ENCODE assay signal across 8 mouse cellular contexts in genomic region chr15:81858138-81858516, GRCm38 (mm10). TPM values are rescaled to one million over a fixed set of nuclear protein-coding genes. Genes with fewer than 3 reads are reported as not detected.
DNase-seq lines count a peak whose midpoint lies in the region; ATAC-seq lines count a peak whose summit lies in the region.

No protein-coding gene starts in this region.

- no peaks in the 10 kb centered on the region for H3K9me3 ChIP-seq in intestine, embryonic 14.5 days (ENCODE audit: control insufficient read depth, low read length)

- H3K27ac ChIP-seq in intestine, embryonic 14.5 days (ENCODE audit: low read depth): peak overlapping the region; percentile 95

- peak; percentile 37 for ATAC-seq in intestine, embryonic 14.5 days (replicated peaks; ENCODE audit: low FRiP score, low TSS enrichment, low read depth)
- peak; percentile 54 for ATAC-seq in megakaryocyte progenitor cell, adult 5-6 weeks (replicated peaks; ENCODE audit: poor library complexity)

- no peaks in the 10 kb centered on the region for H3K27me3 ChIP-seq in intestine, embryonic 14.5 days (replicated peaks; ENCODE audit: control insufficient read depth, insufficient read depth, low read length)

- H3K4me2 ChIP-seq in intestine, embryonic 14.5 days (ENCODE audit: low read length): peak overlapping the region; percentile 98

- H3K9ac ChIP-seq in intestine, embryonic 14.5 days (ENCODE audit: low read length): peak overlapping the region; percentile 94

- peak; percentile 95 to 99 for DNase-seq in adrenal gland, adult (ENCODE audit: inconsistent age in 2 of 2, low spot score in 1 of 2)
- peak; percentile 95 for DNase-seq in embryo, embryonic 10.5 days (ENCODE audit: low spot score)
- DNase-seq in gastrocnemius, postnatal 25 days: peak; percentile 93
- DNase-seq in intestine, embryonic 14.5 days (ENCODE audit: low spot score): peak; percentile 99
- DNase-seq in left cerebral cortex, postnatal 10 days (ENCODE audit: extremely low spot score in 1 of 2, low spot score in 2 of 2): peak; percentile 91 to 93
- peak; percentile 94 to 95 for DNase-seq in right cerebral cortex, postnatal 10 days (ENCODE audit: low spot score in 2 of 2)
- peak; percentile 94 for DNase-seq in urinary bladder, postnatal 14 days (ENCODE audit: low spot score)

- under 1% methylated on average over 23 of the region's 23 CpGs for WGBS in intestine, embryonic 14.5 days

- peak overlapping the region; percentile 94 for H3K4me3 ChIP-seq in intestine, embryonic 14.5 days (ENCODE audit: low read depth, low read length)

- intact Hi-C loops in left cerebral cortex, postnatal 10 days (cut with DNase I): no loop called here

- H3K4me1 ChIP-seq in intestine, embryonic 14.5 days (replicated peaks; ENCODE audit: control insufficient read depth, insufficient read depth, low read length): peaks cover 9% of the 10 kb centered on the region; the same call in 1 of the 2 replicates

- H3K36me3 ChIP-seq in intestine, embryonic 14.5 days (ENCODE audit: control insufficient read depth, insufficient read depth, low read length): peaks cover 9% of the 10 kb centered on the region

RNA-seq across cellular contexts. Expression of gene Tob2, which starts 0.5 kb away (rescaled TPM):
- 10 to 100 TPM; 47.4 to 85.8 TPM for total RNA-seq in gastrocnemius, postnatal 25 days (2021)
- polyA plus RNA-seq in intestine, embryonic 14.5 days (2014; fragmentation: Nextera tagmentation; extraction: Ambion mirVana): 23.0 TPM in 2 replicates
- 10 to 100 TPM; 25.5 to 29.9 TPM for total RNA-seq in left cerebral cortex, postnatal 10 days (2021)
- 33.9 and 36.3 TPM in 2 replicates for total RNA-seq in megakaryocyte progenitor cell, adult 5-6 weeks (2015)
- 19.8 and 21.2 TPM in 2 replicates for total RNA-seq in megakaryocyte progenitor cell, adult 5-6 weeks (2017)

RNA-seq across cellular contexts. Expression of gene Phf5a, which starts 13.6 kb away (rescaled TPM):
- 10 to 100 TPM; 35.3 to 40.3 TPM for total RNA-seq in gastrocnemius, postnatal 25 days (2021)
- 179 and 194 TPM in 2 replicates for polyA plus RNA-seq in intestine, embryonic 14.5 days (2014; fragmentation: Nextera tagmentation; extraction: Ambion mirVana)
- total RNA-seq in left cerebral cortex, postnatal 10 days (2021): 10 to 100 TPM; 42.6 to 44.5 TPM
- 123 and 128 TPM in 2 replicates for total RNA-seq in megakaryocyte progenitor cell, adult 5-6 weeks (2015)
- 83.2 and 110 TPM in 2 replicates for total RNA-seq in megakaryocyte progenitor cell, adult 5-6 weeks (2017)

RNA-seq across cellular contexts. Expression of gene Aco2, which starts 14.0 kb away (rescaled TPM):
- 1,000 to 10,000 TPM; 1,158 to 1,247 TPM for total RNA-seq in gastrocnemius, postnatal 25 days (2021)
- 171 and 178 TPM in 2 replicates for polyA plus RNA-seq in intestine, embryonic 14.5 days (2014; fragmentation: Nextera tagmentation; extraction: Ambion mirVana)
- total RNA-seq in left cerebral cortex, postnatal 10 days (2021): 100 to 1,000 TPM; 392 to 412 TPM
- 77.3 and 90.7 TPM in 2 replicates for total RNA-seq in megakaryocyte progenitor cell, adult 5-6 weeks (2015)
- 122 and 130 TPM in 2 replicates for total RNA-seq in megakaryocyte progenitor cell, adult 5-6 weeks (2017)

RNA-seq across cellular contexts. Expression of gene Tef, which starts 55.9 kb away (rescaled TPM):
- total RNA-seq in gastrocnemius, postnatal 25 days (2021): 100 to 1,000 TPM; 113 to 168 TPM
- 17.7 and 21.0 TPM in 2 replicates for polyA plus RNA-seq in intestine, embryonic 14.5 days (2014; fragmentation: Nextera tagmentation; extraction: Ambion mirVana)
- total RNA-seq in left cerebral cortex, postnatal 10 days (2021): 100 to 1,000 TPM; 121 to 143 TPM
- 4.9 and 5.1 TPM in 2 replicates for total RNA-seq in megakaryocyte progenitor cell, adult 5-6 weeks (2015)
- total RNA-seq in megakaryocyte progenitor cell, adult 5-6 weeks (2017): 10.4 and 11.0 TPM in 2 replicates

Comparison
In these comparisons a context has a peak if more than half of its experiments do, and no peak if none do; other contexts are left out.
1. Peak in every context shown above with its lines: DNase-seq, ATAC-seq, H3K4me3 ChIP-seq and H3K27ac ChIP-seq.